Mouse (Mus musculus) adrenal gland (tissue): ENCODE results near the gene Elob.

Source experiments
- intact Hi-C: fragments of 180-260 bp; cut with DNase I; formaldehyde crosslinking; loops from one replicate; pipeline ENCODE4 v1.15.1; 2025
- microRNA-seq, 2 experiments: library from miRNA; unstranded; fragments of <30 nt; microRNA quantifications; one replicate each; pipeline ENCODE4; 2019

Gene Elob

GRCm38 (mm10) chr17:23788973-23789372, 40.0 kb downstream of the Elob start:
- intact Hi-C loops = no loop called here

GRCm38 (mm10) chr17:23786510-23786931, 42.4 kb downstream of the Elob start:
- intact Hi-C loops = no loop called here

- intact Hi-C loops = no loop called here
These were observed 43.1 kb downstream of the Elob start, which contains the start of gene Flywch2 for GRCm38 (mm10) chr17:23785561-23786471. Gene Flywch2 (minus strand): TSS chr17:23786081.

- intact Hi-C loops = no loop called here
These were observed 45.6 kb downstream of the Elob start for GRCm38 (mm10) chr17:23783352-23783751.

GRCm38 (mm10) chr17:23778447-23778846, 50.5 kb downstream of the Elob start:
- intact Hi-C loops = loop anchor here (10.0 kb wide), 1 partner anchor 186 kb away; no protein-coding TSS in a partner anchor

GRCm38 (mm10) chr17:23777141-23777540, 51.8 kb downstream of the Elob start:
- intact Hi-C loops = loop anchor here (10.0 kb wide), 1 partner anchor 188 kb away; no protein-coding TSS in a partner anchor

- intact Hi-C loops = loop anchor here (10.0 kb wide), 1 partner anchor 189 kb away; no protein-coding TSS in a partner anchor
These were observed 52.7 kb downstream of the Elob start for GRCm38 (mm10) chr17:23776216-23776615.

Small RNAs within 50 kb of the gene (microRNA-seq; reads per million reads assigned to microRNA genes)
- 0.34 to 1.7 reads per million in 2 experiments for gene Mir5125
